Comparison of ENCODE assay signal across 9 mouse cellular contexts in the genomic region with DNA sequence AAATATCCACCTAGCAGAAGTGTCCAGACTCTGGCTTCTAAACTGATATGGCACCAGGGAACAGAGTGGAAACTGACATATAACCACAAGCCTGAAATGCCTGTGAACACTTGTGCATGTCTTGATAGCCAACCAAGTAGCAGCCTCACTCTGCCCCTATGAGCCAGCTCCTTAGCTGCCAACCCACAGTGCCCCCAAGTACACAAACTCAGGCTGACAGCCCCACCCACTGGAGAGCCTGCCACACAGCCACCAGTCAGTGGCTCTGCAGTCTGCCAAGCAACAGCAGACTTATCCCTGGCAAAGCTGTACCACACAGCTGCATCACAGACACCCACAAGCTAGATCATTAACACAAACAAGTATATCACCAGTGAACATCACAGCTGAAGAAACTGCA. TPM values are rescaled to one million over a fixed set of nuclear protein-coding genes. Genes with fewer than 3 reads are reported as not detected.
DNase-seq lines count a peak whose midpoint lies in the region; ATAC-seq lines count a peak whose summit lies in the region.
"Had no signal": no experiment of that assay in that cellular context is flagged by ENCODE, and none has a peak within 500 bp of the region (broad histone marks: within the 10 kb centered on the region; RNA-seq: fewer than 3 reads in every experiment).

No protein-coding gene starts in this region.

- no peak overlapping the region for H3K4me2 ChIP-seq in heart, embryonic 11.5 days
- no peak overlapping the region for H3K4me2 ChIP-seq in midbrain, embryonic 14.5 days (ENCODE audit: low read length)
- H3K4me2 ChIP-seq: liver, embryonic 15.5 days had no signal

- peak; percentile 75 for DNase-seq in heart, adult 11 months
- peak; percentile 31 for DNase-seq in MN1 (ENCODE audit: low spot score)
- DNase-seq in layer of hippocampus, postnatal 10 days (ENCODE audit: low spot score in 2 of 2), result peak; percentile 50 to 67
- peak; percentile 65 for DNase-seq in retina, postnatal 1 day
- no peak for DNase-seq in midbrain, embryonic 14.5 days
- no peak for DNase-seq in heart, adult 18-20 months

- H3K4me3 ChIP-seq in heart, embryonic 11.5 days (ENCODE audit: low read depth, low read length), result no peak overlapping the region
- H3K4me3 ChIP-seq in midbrain, embryonic 14.5 days (replicated peaks; ENCODE audit: low read depth, low read length), result no peak overlapping the region
- H3K4me3 ChIP-seq: liver, embryonic 15.5 days had no signal

- no peak overlapping the region for H3K9ac ChIP-seq in heart, embryonic 11.5 days (ENCODE audit: low read depth, low read length)
- no peak overlapping the region for H3K9ac ChIP-seq in midbrain, embryonic 14.5 days (replicated peaks; ENCODE audit: low read length)
- H3K9ac ChIP-seq: liver, embryonic 15.5 days had no signal

- no peaks in the 10 kb centered on the region for H3K27me3 ChIP-seq in heart, embryonic 11.5 days (ENCODE audit: control insufficient read depth, insufficient read depth, low read length)
- H3K27me3 ChIP-seq in midbrain, embryonic 14.5 days (ENCODE audit: control insufficient read depth, insufficient read depth, low read length), result no peaks in the 10 kb centered on the region
- H3K27me3 ChIP-seq: liver, embryonic 15.5 days had no signal

- H3K36me3 ChIP-seq in heart, embryonic 11.5 days (ENCODE audit: control insufficient read depth, insufficient read depth, low read length), result no peaks in the 10 kb centered on the region
- no peaks in the 10 kb centered on the region for H3K36me3 ChIP-seq in midbrain, embryonic 14.5 days (ENCODE audit: control insufficient read depth, insufficient read depth, low read length)
- H3K36me3 ChIP-seq: liver, embryonic 15.5 days had no signal

- no peaks in the 10 kb centered on the region for H3K4me1 ChIP-seq in heart, embryonic 11.5 days (ENCODE audit: control insufficient read depth, insufficient read depth, low read length)
- H3K4me1 ChIP-seq in midbrain, embryonic 14.5 days (ENCODE audit: control insufficient read depth, insufficient read depth, low read length), result no peaks in the 10 kb centered on the region
- H3K4me1 ChIP-seq: liver, embryonic 15.5 days had no signal

- no peaks in the 10 kb centered on the region for H3K9me3 ChIP-seq in heart, embryonic 11.5 days (replicated peaks; ENCODE audit: control insufficient read depth, low read length)
- H3K9me3 ChIP-seq in midbrain, embryonic 14.5 days (ENCODE audit: control insufficient read depth, low read length), result no peaks in the 10 kb centered on the region
- H3K9me3 ChIP-seq: liver, embryonic 15.5 days had no signal

- no peak for ATAC-seq in heart, embryonic 11.5 days (replicated peaks; ENCODE audit: insufficient number of reproducible peaks, low FRiP score, low TSS enrichment)
- ATAC-seq in midbrain, embryonic 14.5 days (ENCODE audit: low FRiP score, low TSS enrichment), result no peak
- no peak for ATAC-seq in activated CD4-positive, CD25-positive, alpha-beta regulatory T cell, adult 4 months

- no peak overlapping the region for H3K27ac ChIP-seq in heart, embryonic 11.5 days (ENCODE audit: low read depth, low read length)
- no peak overlapping the region for H3K27ac ChIP-seq in midbrain, embryonic 14.5 days (replicated peaks; ENCODE audit: low read depth, low read length)
- H3K27ac ChIP-seq: liver, embryonic 15.5 days had no signal

RNA-seq across cellular contexts. Expression of a gene that starts 19.4 kb away (rescaled TPM):
- polyA plus RNA-seq in heart, embryonic 11.5 days (2014; fragmentation: Nextera tagmentation; extraction: Ambion mirVana), result 0.87 and 1.6 TPM in 2 replicates
- total RNA-seq in layer of hippocampus, postnatal 10 days (2021), result 10 to 100 TPM in 1 of 2 experiments, 1 to 10 TPM in 1; 9.1 to 10.0 TPM
- polyA plus RNA-seq in midbrain, embryonic 14.5 days (2014; fragmentation: Nextera tagmentation; extraction: Ambion mirVana), result 3.6 and 4.1 TPM in 2 replicates
- polyA plus RNA-seq in activated CD4-positive, CD25-positive, alpha-beta regulatory T cell, adult 4 months (2017; shearing (Covaris generic)), result 1 to 10 TPM; 1.4 to 2.6 TPM
- 1 to 10 TPM; 3.9 to 4.1 TPM for total RNA-seq in heart, adult 18-20 months (2021)

RNA-seq across cellular contexts. Expression of a gene that starts 19.6 kb away (rescaled TPM):
- 6.5 and 6.9 TPM in 2 replicates for polyA plus RNA-seq in heart, embryonic 11.5 days (2014; fragmentation: Nextera tagmentation; extraction: Ambion mirVana)
- 1 to 10 TPM; 6.9 to 7.4 TPM for total RNA-seq in layer of hippocampus, postnatal 10 days (2021)
- polyA plus RNA-seq in midbrain, embryonic 14.5 days (2014; fragmentation: Nextera tagmentation; extraction: Ambion mirVana), result 14.8 and 15.9 TPM in 2 replicates
- polyA plus RNA-seq in activated CD4-positive, CD25-positive, alpha-beta regulatory T cell, adult 4 months (2017; shearing (Covaris generic)), result 10 to 100 TPM; 11.4 to 11.9 TPM
- total RNA-seq in heart, adult 18-20 months (2021), result 1 to 10 TPM; 6.1 to 6.4 TPM

Comparison
In these comparisons a context has a peak if more than half of its experiments do, and no peak if none do; other contexts are left out.
1. DNase-seq: peak in heart, adult 11 months (single experiment), MN1 (single experiment), layer of hippocampus, postnatal 10 days (2 of 2) and retina, postnatal 1 day (single experiment); none in midbrain, embryonic 14.5 days (single experiment) and heart, adult 18-20 months (0 of 2).